Mouse (Mus musculus): ENCODE results near the gene Rag2.

DNA sequence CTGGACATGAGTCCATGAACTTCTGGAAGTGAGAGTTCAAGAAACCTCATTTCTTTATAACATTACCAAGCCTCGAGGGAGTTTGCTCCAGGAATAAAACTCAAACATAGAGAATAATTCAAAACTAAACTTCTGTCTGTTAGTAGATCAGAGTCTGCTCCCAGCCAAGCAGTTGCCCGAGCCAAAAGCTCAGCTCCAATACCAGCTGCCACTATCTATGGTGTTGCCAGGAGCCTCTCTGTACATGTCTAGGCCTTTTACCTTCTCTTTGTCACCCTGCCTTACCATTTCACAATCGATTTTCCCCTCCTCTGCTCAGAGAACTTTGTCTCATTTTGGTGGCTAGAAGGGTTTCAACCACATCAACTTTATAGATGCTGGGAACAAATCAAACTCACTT, 49.0 kb downstream of the Rag2 start:
- TF ChIP-seq POLR2A (IDR thresholded peaks at IDR 0.05; ENCODE audit: low read depth, low read length) (no peak), CTCF (IDR thresholded peaks at IDR 0.05; ENCODE audit: extremely low read depth, insufficient read length, insufficient replicate concordance, low read depth, low read length) (no peak)
